Mouse (Mus musculus) natural killer cell, adult 2 months (primary cell): ENCODE measurements around the gene Tlcd2.

ENCODE experiments used
- DNase-seq, 2 experiments: peaks; one replicate each; pipeline ENCODE4 v3.0.0; 2022; ENCODE audit warnings: low spot score in 2 of 2

Gene Tlcd2

DNA sequence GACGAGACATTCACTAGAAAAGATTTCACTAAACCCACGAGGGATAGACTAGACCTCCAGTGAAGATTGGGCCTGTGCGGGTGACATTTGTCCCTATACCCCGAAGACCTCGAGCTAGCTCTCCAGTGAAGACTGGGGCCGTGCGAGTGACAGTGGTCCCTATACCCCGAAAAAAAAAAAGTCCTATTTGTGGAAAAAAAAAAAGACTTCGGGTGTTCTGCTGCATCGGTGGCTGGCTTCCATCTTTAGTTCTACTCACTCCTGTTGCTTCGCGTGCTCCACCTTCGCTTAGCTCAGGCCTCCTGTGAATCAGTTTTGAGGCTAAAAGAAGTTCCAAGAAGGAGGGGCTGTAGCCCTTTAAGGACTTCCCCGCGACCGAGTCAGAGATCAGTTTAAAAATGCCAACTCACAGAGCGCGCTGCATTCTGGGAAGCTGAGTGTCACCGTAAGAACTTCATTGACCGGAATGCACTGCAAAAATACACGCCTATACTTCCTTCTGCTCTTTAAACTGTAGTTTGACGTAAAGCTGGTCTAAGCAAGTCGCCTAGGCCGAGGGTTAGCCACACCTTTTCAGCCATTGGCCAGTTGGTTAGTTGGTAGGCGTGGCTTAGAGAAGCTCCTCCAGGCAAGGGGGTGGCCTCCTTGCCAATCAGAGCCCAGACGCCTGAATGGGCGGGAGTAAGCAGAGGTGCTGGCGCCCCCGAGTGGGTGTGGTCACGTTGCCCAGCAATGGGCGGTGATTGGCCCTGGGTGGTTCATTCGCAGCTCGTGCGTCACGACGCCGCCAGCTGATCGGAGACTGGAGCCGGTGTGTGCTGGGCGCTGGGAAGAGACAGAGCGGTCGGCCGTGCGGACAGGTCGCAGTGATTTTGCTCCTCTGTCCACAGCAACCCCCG lies at the start of gene Tlcd2:
Gene Tlcd2, plus strand, starts transcription at position 872 of the 899 bp plus-strand sequence.
- DNase-seq, result peak; percentile 99

DNA sequence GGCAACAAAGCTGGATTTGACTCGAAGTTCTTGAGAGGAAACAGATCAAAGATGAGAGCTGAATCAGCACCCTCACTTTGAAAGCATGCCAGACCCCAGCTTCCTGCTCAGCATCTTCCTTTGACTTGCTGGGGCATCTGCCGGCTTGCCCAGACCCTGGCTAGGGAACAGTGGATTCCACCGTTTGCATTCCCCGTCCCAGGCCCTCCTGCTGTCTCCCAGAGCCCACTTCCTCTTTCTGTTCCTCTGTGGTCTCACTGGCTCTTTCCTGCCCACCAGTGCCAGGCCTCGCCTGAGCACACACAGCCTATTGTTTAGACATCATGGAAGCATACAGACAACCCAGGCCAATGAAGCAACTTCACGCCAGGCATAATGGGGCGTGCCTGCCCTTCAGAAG lies 46.4 kb upstream of the Tlcd2 start:
- DNase-seq, result no peak

DNA sequence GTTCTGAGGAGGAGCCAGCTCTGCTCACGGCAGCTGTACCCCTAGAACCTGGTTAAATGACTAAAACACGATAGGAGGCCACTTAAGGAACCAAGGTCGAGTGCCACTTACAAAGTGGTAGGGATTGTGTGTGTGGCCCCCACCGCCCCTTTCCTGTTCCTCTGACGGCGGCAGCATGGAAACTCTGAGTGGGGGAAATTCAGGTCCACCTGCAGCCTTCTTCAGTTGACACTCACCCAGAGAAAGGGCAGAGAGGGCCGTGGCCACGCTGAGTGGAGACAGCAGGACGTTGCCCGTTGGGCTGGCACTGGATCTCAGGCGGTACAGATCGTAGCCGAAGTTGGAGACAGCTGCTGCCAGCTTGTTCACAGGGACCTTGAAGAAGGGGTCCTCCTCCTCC lies 45.5 kb upstream of the Tlcd2 start:
- no peak for DNase-seq

DNA sequence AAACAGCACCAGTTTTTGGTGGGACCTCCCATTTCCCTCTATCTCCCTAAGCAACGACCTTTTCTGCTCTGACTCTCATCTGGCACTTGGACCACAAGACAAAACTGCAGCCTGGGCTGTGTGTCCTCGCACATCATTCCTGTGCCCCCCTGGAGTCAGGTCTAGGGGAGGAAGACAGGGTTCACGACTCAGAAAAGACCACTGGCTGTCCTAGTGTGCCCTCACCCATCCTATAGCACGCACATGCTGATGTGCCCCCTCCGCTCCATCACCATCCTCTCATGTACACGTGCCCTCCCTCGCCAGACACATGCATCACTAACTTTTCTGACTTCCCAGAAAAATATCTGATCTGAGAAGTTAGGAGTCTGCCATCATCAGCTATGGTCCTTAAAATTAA lies 41.5 kb upstream of the Tlcd2 start:
- no peak for DNase-seq

DNA sequence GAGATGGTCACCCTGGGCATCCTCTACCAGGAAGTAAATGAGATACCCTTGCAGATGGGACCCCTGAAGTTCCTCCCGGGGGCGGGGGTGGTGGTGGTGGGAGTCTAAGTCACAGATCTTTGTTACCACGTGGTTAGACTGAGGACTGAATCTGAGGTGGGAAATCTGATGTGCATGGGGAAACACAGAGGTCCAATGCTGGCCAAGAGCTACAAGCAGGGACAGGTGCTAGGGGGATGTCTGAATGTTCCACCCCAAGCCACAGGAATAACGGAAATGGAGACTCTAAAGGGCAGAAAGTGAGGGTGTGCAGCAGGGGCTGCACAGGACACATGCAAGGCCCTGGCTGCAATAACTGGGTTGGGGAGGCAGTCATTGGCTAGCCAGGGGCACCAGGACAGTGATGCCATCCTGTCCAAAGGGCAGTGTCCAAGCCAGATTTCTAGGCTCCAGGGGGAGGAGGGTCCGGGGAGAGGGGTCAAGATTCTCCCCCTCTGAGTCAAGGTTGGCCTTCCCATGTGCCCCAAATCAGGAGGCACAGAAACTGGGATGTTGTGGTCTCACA lies 40.6 kb upstream of the Tlcd2 start:
- DNase-seq, result no peak

DNA sequence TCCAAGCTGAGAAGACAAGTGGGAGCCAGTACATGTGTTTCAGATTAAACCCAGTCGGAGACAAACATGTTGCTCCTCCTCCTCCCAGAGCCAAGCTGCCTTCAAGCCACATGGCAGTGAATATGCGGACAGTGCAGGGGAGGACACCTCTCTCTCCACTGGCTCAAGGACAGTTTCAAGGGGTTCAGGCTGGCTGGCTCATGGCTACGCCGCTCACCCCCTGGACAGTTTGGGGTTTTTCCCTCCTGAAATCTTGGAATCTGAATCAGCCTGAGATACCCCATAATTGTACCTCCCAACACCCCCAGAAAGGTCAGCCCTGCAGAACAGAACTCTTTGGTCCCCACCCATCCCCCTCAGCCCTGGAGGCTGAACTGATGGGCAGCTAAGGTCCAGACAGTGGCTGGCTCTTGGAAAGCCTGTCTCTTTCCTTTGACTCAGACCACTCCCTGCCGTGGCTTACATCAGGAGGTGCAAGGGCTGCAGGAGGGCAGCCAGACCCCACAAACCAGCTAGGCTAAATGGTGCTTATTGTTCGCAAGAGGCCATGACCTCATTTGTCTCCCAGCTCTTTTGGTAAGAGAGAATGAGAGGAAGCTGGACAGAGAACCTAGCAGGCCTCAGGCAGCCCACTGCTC lies 40.0 kb upstream of the Tlcd2 start:
- DNase-seq, result no peak

DNA sequence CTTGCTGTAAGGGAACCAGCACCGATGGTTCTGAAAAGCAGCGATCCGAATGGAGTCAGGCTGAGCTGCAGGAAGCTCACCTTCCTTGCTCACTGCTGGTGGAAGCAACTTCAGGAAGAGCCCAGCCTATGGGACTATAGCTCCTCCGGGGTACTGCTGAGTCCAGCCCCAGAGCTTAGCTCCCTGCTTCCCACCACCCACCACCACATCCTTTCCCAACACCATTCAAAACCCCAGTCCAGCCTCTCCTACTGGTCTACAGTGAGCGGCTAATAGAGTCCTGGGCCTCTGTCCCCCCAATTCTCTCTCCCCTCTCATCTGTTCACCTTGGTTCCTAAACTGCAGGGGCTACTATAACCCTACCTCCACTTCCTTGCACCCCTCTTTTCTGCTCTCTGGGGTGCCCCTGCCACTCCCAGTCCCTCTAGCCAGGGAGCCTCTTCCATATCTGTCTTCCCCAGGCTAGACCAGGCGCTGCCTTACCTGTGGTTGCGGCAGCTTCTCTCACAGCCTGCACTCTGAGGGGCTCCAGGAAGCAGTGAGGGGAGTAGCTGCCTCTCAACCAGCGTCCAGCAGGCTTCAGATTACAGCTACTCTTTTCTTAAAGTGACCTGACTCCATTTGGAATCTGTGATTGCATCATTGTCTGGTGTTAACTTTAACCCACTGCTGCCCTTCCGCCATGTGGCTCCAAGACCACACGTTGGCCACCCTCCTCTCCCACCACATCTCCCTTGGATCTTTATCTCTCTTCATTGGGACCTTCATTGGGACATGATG lies 39.3 kb upstream of the Tlcd2 start, which contains the start of gene Serpinf1:
Gene Serpinf1, minus strand, starts transcription at position 689 of the 780 bp plus-strand sequence.
- DNase-seq, result no peak

DNA sequence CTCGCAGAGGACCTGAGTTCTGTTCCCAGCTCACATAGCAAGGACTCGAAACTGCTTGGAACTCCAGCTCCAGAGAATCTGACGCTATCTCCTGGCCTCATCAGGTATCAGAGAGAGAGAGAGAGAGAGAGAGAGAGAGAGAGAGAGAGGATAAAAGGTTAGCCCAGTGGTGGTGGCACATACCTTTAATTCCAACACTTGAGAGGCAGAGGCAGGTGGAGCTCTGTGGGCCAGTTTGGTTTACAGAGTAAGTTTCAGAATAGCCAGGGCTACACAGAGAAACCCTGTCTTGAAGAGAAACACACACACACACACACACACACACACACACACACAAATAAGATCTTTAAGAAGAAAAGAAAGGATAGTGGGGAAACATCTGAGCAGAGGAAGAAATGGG lies 38.4 kb upstream of the Tlcd2 start:
- DNase-seq, result no peak

DNA sequence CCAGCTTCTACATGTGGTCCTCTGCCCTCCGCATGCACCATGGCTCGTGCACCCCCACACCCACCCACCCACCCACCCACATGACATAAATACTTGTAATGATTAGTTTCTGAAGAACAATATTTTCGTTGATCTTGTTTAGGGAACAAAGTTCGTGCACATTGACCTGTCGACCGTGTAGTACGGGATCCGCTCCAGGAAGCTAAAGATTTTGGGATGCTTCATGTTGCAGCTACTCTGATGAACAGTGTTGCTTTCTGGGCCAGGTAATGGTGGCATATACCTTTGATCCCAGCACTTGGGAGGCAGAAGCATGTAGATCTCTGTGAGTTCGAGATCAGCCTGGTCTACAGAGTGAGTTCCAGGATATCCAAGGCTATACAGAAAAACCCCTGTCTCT lies 37.5 kb upstream of the Tlcd2 start:
- no peak for DNase-seq

DNA sequence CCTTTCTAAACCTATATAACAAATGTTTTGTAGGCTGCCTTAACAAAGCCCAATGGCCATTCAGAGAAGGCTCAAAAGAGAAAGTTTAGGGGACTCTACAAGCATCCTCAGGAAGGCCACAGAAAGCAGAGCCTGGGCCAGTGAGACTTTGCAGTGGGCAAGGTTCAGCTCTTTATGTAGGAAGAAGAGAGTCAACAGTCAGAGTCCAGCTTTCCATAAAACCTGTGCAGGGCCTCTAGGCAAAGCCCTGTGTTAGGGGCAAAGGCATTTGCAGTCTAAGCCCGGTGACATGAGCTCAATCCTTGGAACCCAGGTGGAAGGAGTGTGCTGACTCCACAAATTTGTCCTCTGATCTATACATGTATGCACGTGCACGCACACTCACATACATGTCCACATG lies 37.1 kb upstream of the Tlcd2 start:
- DNase-seq, result no peak

DNA sequence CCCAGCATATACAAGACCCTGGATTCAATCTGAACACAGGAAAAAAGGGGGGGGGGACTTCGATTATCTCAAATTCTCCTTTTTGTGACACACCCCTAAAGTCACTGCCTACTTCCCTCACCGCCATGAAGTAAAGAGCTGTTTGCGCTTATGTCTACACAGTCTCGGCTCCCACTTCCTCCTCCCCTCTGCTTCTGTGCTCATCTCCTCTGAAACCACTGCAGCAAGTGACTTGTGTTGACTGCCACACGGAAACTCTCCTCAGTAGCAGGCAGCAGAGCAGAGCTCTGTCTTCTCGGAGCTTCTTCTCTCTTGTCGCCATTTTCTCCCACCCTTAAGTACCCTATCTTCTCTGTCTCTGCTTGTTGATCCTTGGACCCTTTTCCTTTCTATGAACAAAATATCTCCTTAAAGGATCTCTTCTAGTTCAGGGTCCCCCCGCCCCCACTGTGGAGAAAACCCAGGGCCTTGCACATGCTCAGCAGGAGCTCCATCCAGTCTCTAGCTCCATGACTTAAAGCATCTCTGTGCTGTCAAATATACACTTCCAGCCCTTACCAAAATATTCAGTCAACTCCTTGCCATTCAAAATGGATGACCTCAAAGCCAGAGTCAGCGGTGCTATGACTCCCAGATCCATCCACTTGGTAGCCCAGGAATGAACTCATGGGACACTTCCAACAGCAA lies 32.4 kb upstream of the Tlcd2 start:
- peak in 1 of 2 experiments; percentile 46 for DNase-seq

DNA sequence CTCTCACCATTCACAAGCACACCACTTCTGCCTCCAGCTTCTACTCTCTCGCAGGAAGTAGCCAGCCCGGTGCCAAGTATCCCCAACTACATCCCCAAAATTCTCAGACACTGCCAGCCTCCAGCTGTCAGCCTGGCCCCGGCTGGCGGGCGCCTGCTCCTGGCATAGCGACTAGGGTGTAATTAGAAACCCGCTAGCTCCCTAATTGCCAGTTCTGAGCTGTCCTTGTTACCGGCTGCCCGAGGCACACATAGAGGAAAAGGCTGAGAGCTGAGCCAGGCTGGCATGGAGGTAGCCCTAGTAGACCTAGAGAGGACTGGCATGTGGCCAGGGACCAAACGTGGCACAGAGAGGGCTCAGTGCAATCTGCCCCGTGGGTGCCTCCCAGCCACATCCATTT lies 30.2 kb upstream of the Tlcd2 start:
- no peak for DNase-seq

DNA sequence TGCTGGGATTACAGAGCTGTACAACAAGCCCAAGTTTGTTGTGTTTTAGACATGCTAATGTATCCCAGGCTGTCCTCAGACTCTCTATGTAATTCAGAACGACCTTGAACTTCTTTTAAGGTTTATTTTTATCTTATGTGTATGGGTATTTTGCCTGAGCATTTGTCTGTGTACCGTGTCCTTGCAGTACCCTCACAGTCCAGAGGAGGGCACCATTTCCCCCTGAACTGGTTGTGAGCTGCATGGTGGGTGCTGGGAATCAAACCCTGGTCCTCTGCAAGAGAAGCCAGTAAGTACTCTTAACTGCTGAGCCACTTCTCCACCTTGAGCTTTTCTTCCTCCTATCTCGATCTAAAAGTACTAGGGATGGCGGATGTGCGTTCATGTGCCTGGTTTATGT lies 27.4 kb upstream of the Tlcd2 start:
- DNase-seq, result no peak

DNA sequence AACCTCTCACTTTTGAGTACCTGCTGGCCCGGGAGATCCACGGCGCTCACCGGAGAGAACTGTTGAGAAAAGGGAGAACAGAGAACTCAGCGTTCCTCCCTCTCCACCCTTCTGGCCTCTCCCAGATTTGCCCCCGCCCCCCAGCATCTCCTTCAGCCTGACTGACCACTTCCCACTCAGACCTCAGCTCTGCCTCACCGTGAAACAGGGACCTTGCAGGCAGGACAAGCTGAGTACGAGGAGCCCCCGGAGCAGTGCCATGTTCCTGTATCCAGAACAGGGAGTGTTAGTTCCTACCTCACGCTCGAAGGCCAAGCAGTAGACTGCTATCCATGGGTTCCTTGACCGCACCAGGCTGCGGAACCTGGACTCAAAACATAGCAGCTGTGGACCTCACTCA lies 23.3 kb upstream of the Tlcd2 start:
- DNase-seq, result no peak

DNA sequence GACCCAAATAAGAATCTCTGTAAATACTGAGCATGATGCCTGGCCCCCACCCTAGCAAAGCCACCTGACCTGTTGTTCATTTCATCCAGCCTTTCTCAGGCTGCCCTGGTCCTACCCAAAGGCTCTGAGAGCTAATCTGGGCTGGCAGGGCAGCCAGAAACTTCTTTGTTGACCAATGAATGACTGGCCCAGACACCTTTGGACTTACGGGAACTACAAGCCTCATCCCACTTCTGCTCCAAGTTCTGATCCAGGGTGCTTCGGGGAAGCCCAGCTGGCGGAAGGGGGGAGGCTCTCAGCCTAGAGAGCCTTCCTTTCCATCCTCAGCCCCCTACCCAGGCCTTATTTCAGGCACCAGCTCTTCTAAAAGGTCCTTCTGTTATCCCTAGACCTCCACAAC lies 22.7 kb upstream of the Tlcd2 start:
- no peak for DNase-seq

DNA sequence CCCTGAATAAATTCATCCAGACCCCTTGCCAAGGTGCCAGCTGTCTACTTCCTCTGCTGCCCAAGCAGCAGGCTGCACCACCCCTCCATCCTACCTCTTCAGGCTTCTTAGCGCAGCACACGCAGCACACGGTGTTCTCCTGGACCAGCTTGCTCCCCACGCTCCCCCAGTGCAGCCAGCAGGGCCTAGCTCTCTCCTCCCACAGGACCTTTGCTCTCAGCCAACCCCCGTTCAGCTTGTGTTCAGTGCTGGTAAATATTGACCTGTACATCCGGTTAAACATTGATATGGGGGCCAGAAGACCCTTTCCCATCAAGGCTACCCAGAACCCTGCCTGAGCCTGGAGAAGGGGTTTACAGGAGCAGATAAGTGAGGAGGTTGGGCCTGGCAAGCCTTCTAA lies 22.2 kb upstream of the Tlcd2 start, which contains the start of gene Serpinf2:
Gene Serpinf2, minus strand, starts transcription at position 229 of the 400 bp plus-strand sequence.
- no peak for DNase-seq

DNA sequence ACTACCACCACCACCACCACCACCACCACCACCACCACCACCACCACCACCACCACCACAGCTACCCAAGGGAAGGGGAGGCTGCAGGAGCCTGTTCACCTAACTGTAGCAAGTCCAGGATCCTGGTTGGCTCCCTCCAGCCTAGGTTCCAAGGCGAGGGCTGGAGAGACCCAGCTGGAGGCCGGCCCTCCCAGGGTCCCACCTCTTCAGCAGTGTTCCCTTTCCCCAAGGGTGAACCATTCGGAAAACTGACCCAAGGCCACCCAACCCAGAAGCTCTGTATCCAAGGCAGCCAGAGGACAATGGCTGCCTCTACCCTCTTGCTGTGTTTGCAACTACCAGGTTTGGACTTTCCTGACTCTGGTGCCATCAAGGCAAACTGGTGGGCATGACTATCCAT lies 21.6 kb upstream of the Tlcd2 start:
- DNase-seq, result no peak

DNA sequence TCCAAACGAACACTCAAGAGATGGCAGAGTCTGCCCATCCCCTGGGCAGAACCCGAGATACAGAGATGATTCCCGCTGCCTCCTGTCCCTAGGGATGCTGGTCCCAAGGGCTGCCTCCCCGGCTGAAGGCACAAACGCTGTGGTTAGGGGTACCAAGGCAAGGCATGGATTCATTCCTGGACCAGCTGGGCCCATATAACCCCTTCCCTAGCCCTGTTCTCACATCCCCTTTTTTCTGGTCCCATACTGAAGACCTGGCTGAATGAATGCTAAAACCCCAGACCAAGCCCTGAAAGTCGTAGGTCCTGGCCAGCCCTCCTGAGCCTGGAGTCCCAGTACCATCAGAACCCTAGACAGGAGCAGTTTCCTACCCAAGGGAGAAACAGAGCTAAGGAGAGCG lies 20.5 kb upstream of the Tlcd2 start:
- no peak for DNase-seq

DNA sequence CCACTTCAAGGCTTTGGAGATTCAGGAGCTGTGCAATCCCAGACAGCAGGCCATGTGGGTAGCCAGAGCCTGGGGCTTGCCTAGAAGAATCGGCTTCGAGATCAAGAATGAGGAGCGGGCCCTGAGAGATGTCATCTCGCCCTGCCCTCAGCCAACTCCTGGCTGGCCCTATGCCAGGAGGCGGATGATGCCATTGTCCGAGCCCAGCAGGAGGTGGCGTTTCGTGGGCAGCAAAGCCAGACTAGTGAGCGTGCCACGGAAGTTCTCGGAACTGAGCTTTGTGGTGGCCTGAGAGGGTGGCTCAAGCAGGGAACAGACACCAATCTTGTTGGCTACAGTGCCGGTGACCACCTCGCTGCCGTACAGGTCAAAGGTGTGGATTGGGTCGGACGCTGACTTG lies 19.9 kb upstream of the Tlcd2 start:
- DNase-seq, result no peak

DNA sequence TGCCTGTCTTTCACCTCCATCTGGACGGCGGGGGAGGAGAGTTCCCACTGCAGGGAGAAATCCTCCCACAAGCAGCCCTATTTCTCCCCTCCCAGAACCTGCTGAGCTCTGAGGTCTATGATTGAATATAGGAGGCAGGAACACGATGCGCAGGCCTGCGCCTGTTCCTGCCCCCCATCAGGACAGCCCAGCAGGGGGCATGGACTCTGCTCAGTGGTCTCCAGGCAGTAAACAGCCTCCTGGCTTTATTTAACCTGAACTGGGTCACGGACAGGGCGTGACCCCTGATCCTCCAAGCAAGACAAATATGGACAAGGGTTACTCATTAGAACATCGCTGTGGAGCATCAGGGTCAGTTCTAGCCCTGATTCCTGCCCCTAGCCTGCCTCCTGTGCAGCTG lies 17.8 kb upstream of the Tlcd2 start:
- DNase-seq, result no peak

DNA sequence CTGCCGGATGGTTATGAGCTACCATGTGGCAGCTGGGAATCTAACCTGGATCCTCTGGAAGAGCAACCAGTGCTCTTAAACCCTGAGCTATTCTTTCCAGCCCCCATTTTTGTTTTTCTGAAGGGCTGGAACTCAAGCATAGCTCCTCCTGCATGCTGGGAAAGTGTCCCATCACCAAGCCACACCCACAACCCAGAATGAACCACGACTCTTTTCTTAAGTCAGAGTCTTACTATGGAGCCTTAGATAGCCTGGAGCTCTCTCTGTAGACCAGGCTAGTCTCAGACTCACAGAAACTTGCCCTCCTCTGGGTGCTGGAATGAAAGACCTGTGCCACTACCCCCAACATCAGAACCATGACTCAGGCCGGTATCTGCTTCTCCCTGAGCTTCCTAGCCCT lies 12.9 kb upstream of the Tlcd2 start:
- no peak for DNase-seq

DNA sequence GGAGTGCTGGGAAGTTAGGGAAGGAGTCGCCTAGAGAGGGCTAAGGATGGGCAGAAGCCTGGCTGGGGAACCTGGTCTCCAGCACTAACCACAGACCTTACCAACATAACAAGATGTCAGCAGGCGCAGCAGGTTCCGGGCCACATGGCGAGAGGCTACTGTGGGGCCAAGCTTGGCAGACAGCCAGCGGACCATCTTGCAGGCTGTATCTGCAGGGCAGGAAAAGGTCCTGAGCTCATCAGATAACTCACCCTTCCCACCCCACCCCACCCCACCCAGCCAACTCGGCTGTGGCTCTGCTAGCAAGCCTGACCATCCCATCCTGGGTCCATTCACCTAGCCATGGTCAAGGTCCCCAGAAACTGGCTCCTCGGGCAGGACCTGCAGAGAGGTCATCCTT lies 11.8 kb upstream of the Tlcd2 start:
- DNase-seq, result no peak
